Comparison of ENCODE assay signal across 8 mouse cellular contexts in the genomic region with DNA sequence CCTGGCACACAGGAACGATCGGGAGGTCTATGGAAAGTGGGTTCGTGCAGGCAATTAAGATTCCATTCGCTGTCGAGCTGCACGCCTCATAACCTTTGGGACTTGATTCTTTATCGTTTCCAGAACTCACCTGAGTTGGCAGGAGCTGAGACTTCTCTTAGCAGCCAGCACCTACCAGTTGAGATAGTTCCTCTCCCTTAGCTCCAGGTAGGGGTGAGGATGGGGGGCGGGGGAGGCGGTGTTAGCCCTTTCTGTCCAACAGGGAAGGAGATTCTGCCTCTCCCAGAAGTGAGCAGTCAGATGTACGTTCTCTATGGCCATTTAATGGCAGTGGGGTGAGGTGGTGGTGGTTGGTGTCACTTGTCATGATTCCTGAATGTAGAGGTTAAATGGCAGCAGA. TPM values are rescaled to one million over a fixed set of nuclear protein-coding genes. Genes with fewer than 3 reads are reported as not detected.
A peak's percentile ranks its signal among the peaks of the same experiment; 100 is the strongest.
DNase-seq lines count a peak whose midpoint lies in the region; ATAC-seq lines count a peak whose summit lies in the region.

No protein-coding gene starts in this region.

- H3K27ac ChIP-seq in lung, embryonic 15.5 days, result peak overlapping the region; percentile 86
- H3K27ac ChIP-seq in embryonic facial prominence, embryonic 15.5 days (replicated peaks), result peak overlapping the region; percentile 89; the same call in 1 of the 2 replicates
- peak overlapping the region; percentile 69; the same call in 1 of the 2 replicates for H3K27ac ChIP-seq in intestine, embryonic 14.5 days (ENCODE audit: low read depth)
- peak overlapping the region; percentile 84; the same call in 1 of the 2 replicates for H3K27ac ChIP-seq in neural tube, embryonic 12.5 days

- peaks cover 29% of the 10 kb centered on the region for H3K4me1 ChIP-seq in lung, embryonic 15.5 days
- H3K4me1 ChIP-seq in embryonic facial prominence, embryonic 15.5 days, result peaks cover 22% of the 10 kb centered on the region
- peaks cover 17% of the 10 kb centered on the region for H3K4me1 ChIP-seq in intestine, embryonic 14.5 days (replicated peaks; ENCODE audit: control insufficient read depth, insufficient read depth, low read length)
- H3K4me1 ChIP-seq in neural tube, embryonic 12.5 days, result peaks cover 28% of the 10 kb centered on the region

- H3K36me3 ChIP-seq in lung, embryonic 15.5 days, result no peaks in the 10 kb centered on the region
- H3K36me3 ChIP-seq in embryonic facial prominence, embryonic 15.5 days, result no peaks in the 10 kb centered on the region
- no peaks in the 10 kb centered on the region for H3K36me3 ChIP-seq in intestine, embryonic 14.5 days (ENCODE audit: control insufficient read depth, insufficient read depth, low read length)
- H3K36me3 ChIP-seq in neural tube, embryonic 12.5 days, result no peaks in the 10 kb centered on the region

- peak overlapping the region; percentile 86 for H3K4me2 ChIP-seq in lung, embryonic 15.5 days
- peak overlapping the region; percentile 93 for H3K4me2 ChIP-seq in embryonic facial prominence, embryonic 15.5 days (replicated peaks)
- H3K4me2 ChIP-seq in intestine, embryonic 14.5 days (ENCODE audit: low read length), result peak overlapping the region; percentile 93
- peak overlapping the region; percentile 76 for H3K4me2 ChIP-seq in neural tube, embryonic 12.5 days (replicated peaks)

- no peaks in the 10 kb centered on the region for H3K9me3 ChIP-seq in lung, embryonic 15.5 days
- H3K9me3 ChIP-seq in embryonic facial prominence, embryonic 15.5 days (replicated peaks), result no peaks in the 10 kb centered on the region
- H3K9me3 ChIP-seq in intestine, embryonic 14.5 days (ENCODE audit: control insufficient read depth, low read length), result no peaks in the 10 kb centered on the region
- no peaks in the 10 kb centered on the region for H3K9me3 ChIP-seq in neural tube, embryonic 12.5 days

- H3K4me3 ChIP-seq in lung, embryonic 15.5 days, result peak overlapping the region; percentile 77
- H3K4me3 ChIP-seq in embryonic facial prominence, embryonic 15.5 days (replicated peaks), result peak overlapping the region; percentile 82
- H3K4me3 ChIP-seq in intestine, embryonic 14.5 days (ENCODE audit: low read depth, low read length), result peak overlapping the region; percentile 67
- H3K4me3 ChIP-seq in neural tube, embryonic 12.5 days, result peak overlapping the region; percentile 80

- WGBS in lung, embryonic 15.5 days, result 9% methylated on average over 10 of the region's 10 CpGs
- 7% methylated on average over 10 of the region's 10 CpGs for WGBS in embryonic facial prominence, embryonic 15.5 days
- 7% methylated on average over 10 of the region's 10 CpGs for WGBS in intestine, embryonic 14.5 days
- 6% methylated on average over 10 of the region's 10 CpGs for WGBS in neural tube, embryonic 12.5 days

- H3K9ac ChIP-seq in lung, embryonic 15.5 days, result peak overlapping the region; percentile 85; the same call in 1 of the 2 replicates
- H3K9ac ChIP-seq in embryonic facial prominence, embryonic 15.5 days, result peak overlapping the region; percentile 72; the same call in 1 of the 2 replicates
- H3K9ac ChIP-seq in intestine, embryonic 14.5 days (ENCODE audit: low read length), result no peak overlapping the region
- peak overlapping the region; percentile 86 for H3K9ac ChIP-seq in neural tube, embryonic 12.5 days

- no peak for ATAC-seq in lung, embryonic 15.5 days (ENCODE audit: borderline replicate concordance, extremely low read depth, low FRiP score, low TSS enrichment)
- ATAC-seq in embryonic facial prominence, embryonic 15.5 days (ENCODE audit: insufficient number of reproducible peaks, low FRiP score, low TSS enrichment, low read depth), result no peak
- no peak for ATAC-seq in intestine, embryonic 14.5 days (replicated peaks; ENCODE audit: low FRiP score, low TSS enrichment, low read depth)
- ATAC-seq in neural tube, embryonic 12.5 days (ENCODE audit: low FRiP score, low read depth), result no peak

- DNase-seq in lung, postnatal 14 days, result no peak
- no peak for DNase-seq in intestine, embryonic 14.5 days (ENCODE audit: low spot score)
- DNase-seq in gastrocnemius, postnatal 10 days, result no peak
- no peak for DNase-seq in frontal cortex, postnatal 36 days (ENCODE audit: low spot score in 2 of 2)
- DNase-seq in urinary bladder, postnatal 36 days (ENCODE audit: low spot score in 2 of 2), result no peak

- H3K27me3 ChIP-seq in lung, embryonic 15.5 days, result no peaks in the 10 kb centered on the region
- H3K27me3 ChIP-seq in embryonic facial prominence, embryonic 15.5 days, result peaks cover 5% of the 10 kb centered on the region; the same call in 1 of the 2 replicates
- peaks cover 6% of the 10 kb centered on the region for H3K27me3 ChIP-seq in intestine, embryonic 14.5 days (replicated peaks; ENCODE audit: control insufficient read depth, insufficient read depth, low read length)
- peaks cover 7% of the 10 kb centered on the region for H3K27me3 ChIP-seq in neural tube, embryonic 12.5 days (replicated peaks)

RNA-seq across cellular contexts. Expression of a gene that starts 2.0 kb away (rescaled TPM):
- 30.6 and 34.1 TPM in 2 replicates for polyA plus RNA-seq in lung, embryonic 15.5 days (2015; fragmentation: Nextera tagmentation; extraction: Ambion mirVana)
- 21.6 and 24.9 TPM in 2 replicates for polyA plus RNA-seq in embryonic facial prominence, embryonic 15.5 days (2015; fragmentation: Nextera tagmentation; extraction: Ambion mirVana)
- polyA plus RNA-seq in intestine, embryonic 14.5 days (2014; fragmentation: Nextera tagmentation; extraction: Ambion mirVana), result 19.1 and 20.2 TPM in 2 replicates
- polyA plus RNA-seq in neural tube, embryonic 12.5 days (2016; fragmentation: Nextera tagmentation; extraction: Ambion mirVana), result 21.3 and 22.1 TPM in 2 replicates
- total RNA-seq in gastrocnemius, postnatal 10 days (2021), result 10 to 100 TPM; 20.7 to 26.9 TPM

RNA-seq across cellular contexts. Expression of a gene that starts 29.3 kb away (rescaled TPM):
- polyA plus RNA-seq in lung, embryonic 15.5 days (2015; fragmentation: Nextera tagmentation; extraction: Ambion mirVana), result 131 and 140 TPM in 2 replicates
- polyA plus RNA-seq in embryonic facial prominence, embryonic 15.5 days (2015; fragmentation: Nextera tagmentation; extraction: Ambion mirVana), result 118 and 122 TPM in 2 replicates
- polyA plus RNA-seq in intestine, embryonic 14.5 days (2014; fragmentation: Nextera tagmentation; extraction: Ambion mirVana), result 93.3 and 95.1 TPM in 2 replicates
- 120 and 127 TPM in 2 replicates for polyA plus RNA-seq in neural tube, embryonic 12.5 days (2016; fragmentation: Nextera tagmentation; extraction: Ambion mirVana)
- 10 to 100 TPM; 43.7 to 46.7 TPM for total RNA-seq in gastrocnemius, postnatal 10 days (2021)

RNA-seq across cellular contexts. Expression of a gene that starts 30.1 kb away (rescaled TPM):
- 0.69 and 0.79 TPM in 2 replicates for polyA plus RNA-seq in lung, embryonic 15.5 days (2015; fragmentation: Nextera tagmentation; extraction: Ambion mirVana)
- 1.7 and 2.3 TPM in 2 replicates for polyA plus RNA-seq in embryonic facial prominence, embryonic 15.5 days (2015; fragmentation: Nextera tagmentation; extraction: Ambion mirVana)
- polyA plus RNA-seq in intestine, embryonic 14.5 days (2014; fragmentation: Nextera tagmentation; extraction: Ambion mirVana), result 1.1 and 1.5 TPM in 2 replicates
- 1.5 and 2.0 TPM in 2 replicates for polyA plus RNA-seq in neural tube, embryonic 12.5 days (2016; fragmentation: Nextera tagmentation; extraction: Ambion mirVana)
- total RNA-seq in gastrocnemius, postnatal 10 days (2021), result under 1 TPM; 0.84 to 0.85 TPM

RNA-seq across cellular contexts. Expression of a gene that starts 41.2 kb away (rescaled TPM):
- polyA plus RNA-seq in lung, embryonic 15.5 days (2015; fragmentation: Nextera tagmentation; extraction: Ambion mirVana), result 80.8 and 82.1 TPM in 2 replicates
- 99.7 and 104 TPM in 2 replicates for polyA plus RNA-seq in embryonic facial prominence, embryonic 15.5 days (2015; fragmentation: Nextera tagmentation; extraction: Ambion mirVana)
- 72.7 and 78.5 TPM in 2 replicates for polyA plus RNA-seq in intestine, embryonic 14.5 days (2014; fragmentation: Nextera tagmentation; extraction: Ambion mirVana)
- polyA plus RNA-seq in neural tube, embryonic 12.5 days (2016; fragmentation: Nextera tagmentation; extraction: Ambion mirVana), result 142 and 143 TPM in 2 replicates
- 10 to 100 TPM; 49.3 to 54.2 TPM for total RNA-seq in gastrocnemius, postnatal 10 days (2021)
